Mouse (Mus musculus) embryonic facial prominence, embryonic 14.5 days (tissue): ENCODE data around the gene Gm10722. TPM values are rescaled to one million over a fixed set of nuclear protein-coding genes. Genes with fewer than 3 reads are reported as not detected.
"Not testable (repeated sequence)": the region's sequence is repeated elsewhere in the genome, so short reads cannot be mapped to it uniquely, and the experiment has no call there.

Experiments
- ATAC-seq: fragments of 200-750 bp; cut with Nextera tagmentation; 2 replicates; pipeline ENCODE4 v1.8.0; 2017; ENCODE audit warnings: low read depth, moderate number of reproducible peaks, moderate TSS enrichment
- DNase-seq: peaks from one replicate; pipeline ENCODE4 v3.0.0-alpha.2; 2015; ENCODE audit warnings: low spot score
- H3K27ac ChIP-seq: fragments of 300-500 bp; sonication (generic); replicated peaks from 2 replicates; pipeline ENCODE4 v1.5.1; 2014; ENCODE audit warnings: low read depth, mild to moderate bottlenecking, low read length, moderate library complexity
- H3K27me3 ChIP-seq: fragments of 300-500 bp; sonication (generic); replicated peaks from 2 replicates; pipeline ENCODE4 v1.6.1; 2014; ENCODE audit warnings: low read length; ENCODE audit not compliant: control insufficient read depth, insufficient read depth
- H3K36me3 ChIP-seq: fragments of 300-500 bp; sonication (generic); 2 replicates; pipeline ENCODE4 v1.6.1; 2014; ENCODE audit warnings: low read length, mixed read lengths; ENCODE audit not compliant: control insufficient read depth, insufficient read depth
- H3K4me1 ChIP-seq: fragments of 300-500 bp; sonication (generic); 2 replicates; pipeline ENCODE4 v1.6.1; 2014; ENCODE audit warnings: antibody characterized with exemption, low read length; ENCODE audit not compliant: control insufficient read depth, insufficient read depth
- H3K4me2 ChIP-seq: fragments of 300-500 bp; sonication (generic); 2 replicates; pipeline ENCODE4 v1.6.1; 2014; ENCODE audit warnings: low read depth, mild to moderate bottlenecking, low read length, moderate library complexity, mixed read lengths
- H3K4me3 ChIP-seq: fragments of 300-500 bp; sonication (generic); 2 replicates; pipeline ENCODE4 v1.5.1; 2014; ENCODE audit warnings: low read depth, mild to moderate bottlenecking, low read length
- H3K9ac ChIP-seq: fragments of 300-500 bp; sonication (generic); 2 replicates; pipeline ENCODE4 v1.6.1; 2014; ENCODE audit warnings: low read depth, mild to moderate bottlenecking, low read length, moderate library complexity, mixed read lengths
- H3K9me3 ChIP-seq: fragments of 300-500 bp; sonication (generic); 2 replicates; pipeline ENCODE4 v1.6.1; 2016; ENCODE audit warnings: low read length; ENCODE audit not compliant: control insufficient read depth
- WGBS: fragments of 180-500 bp; shearing (Covaris S2); extraction: QIAGEN DNeasy Blood & Tissue Kit; methylation state at CpG from one replicate; pipeline ENCODE4 v1.1.7; 2014; 5-methylcytosine and 5-hydroxymethylcytosine counted together
- polyA plus RNA-seq: library from polyadenylated mRNA; unstranded; fragments of >200 nt; fragmentation: Nextera tagmentation; extraction: Ambion mirVana; gene quantifications from 2 replicates; pipeline ENCODE4 v1.2.1, GENCODE M21; 2014

Gene Gm10722
- polyA plus RNA-seq, result not detected in 2 replicates

DNA sequence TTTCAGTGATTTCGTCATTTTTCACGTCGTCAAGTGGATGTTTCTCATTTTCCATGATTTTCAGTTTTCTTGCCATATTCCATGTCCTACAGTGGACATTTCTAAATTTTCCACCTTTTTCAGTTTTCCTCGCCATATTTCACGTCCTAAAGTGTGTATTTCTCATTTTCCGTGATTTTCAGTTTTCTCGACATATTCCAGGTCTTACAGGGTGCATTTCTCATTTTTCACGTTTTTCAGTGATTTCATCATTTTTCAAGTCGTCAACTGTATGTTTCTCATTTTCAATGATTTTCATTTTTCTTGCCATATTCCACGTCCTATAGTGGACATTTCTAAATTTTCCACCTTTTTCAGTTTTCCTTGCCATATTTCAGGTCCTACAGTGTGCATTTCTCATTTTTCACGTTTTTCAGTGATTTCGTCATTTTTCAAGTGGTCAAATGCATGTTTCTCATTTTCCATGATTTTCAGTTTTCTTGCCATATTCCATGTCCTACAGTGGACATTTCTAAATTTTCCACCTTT is at the start of gene Gm10722:
Gm10722 (plus strand) TSS at position 478 of the 528 bp plus-strand sequence.
- H3K4me2 ChIP-seq, H3K9ac ChIP-seq, H3K4me3 ChIP-seq, H3K27ac ChIP-seq, H3K9me3 ChIP-seq, H3K36me3 ChIP-seq, H3K4me1 ChIP-seq, ATAC-seq, H3K27me3 ChIP-seq: not testable (repeated sequence)
- DNase-seq, result peak; percentile 25
- WGBS, result 68% methylated on average over 12 of the region's 12 CpGs

DNA sequence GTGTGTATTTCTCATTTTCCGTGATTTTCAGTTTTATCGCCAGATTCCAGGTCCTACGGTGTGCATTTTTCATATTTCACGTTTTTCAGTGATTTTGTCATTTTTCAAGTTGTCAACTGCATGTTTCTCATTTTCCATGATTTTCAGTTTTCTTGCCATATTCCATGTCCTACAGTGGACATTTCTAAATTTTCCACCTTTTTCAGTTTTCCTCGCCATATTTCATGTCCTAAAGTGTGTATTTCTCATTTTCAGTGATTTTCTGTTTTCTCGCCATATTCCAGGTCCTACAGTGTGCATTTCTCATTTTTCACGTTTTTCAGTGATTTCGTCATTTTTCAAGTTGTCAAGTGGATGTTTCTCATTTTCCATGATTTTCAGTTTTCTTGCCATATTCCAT is 284 bp downstream of the Gm10722 start:
- H3K4me2 ChIP-seq, ATAC-seq, H3K27me3 ChIP-seq, H3K27ac ChIP-seq, DNase-seq, H3K4me3 ChIP-seq, H3K36me3 ChIP-seq, H3K4me1 ChIP-seq, H3K9me3 ChIP-seq, H3K9ac ChIP-seq: not testable (repeated sequence)
- 63% methylated on average over 8 of the region's 8 CpGs for WGBS

GRCm38 (mm10) chr9:3001948-3002659 is 1.4 kb downstream of the Gm10722 start:
- ATAC-seq (peak; percentile 85), DNase-seq (peak; percentile 6)
- H3K36me3 ChIP-seq, H3K4me3 ChIP-seq, H3K9ac ChIP-seq, H3K27ac ChIP-seq, H3K4me1 ChIP-seq, H3K9me3 ChIP-seq, H3K4me2 ChIP-seq, H3K27me3 ChIP-seq: not testable (repeated sequence)
- WGBS, result 53% methylated on average over 8 of the region's 11 CpGs

- not testable (repeated sequence) for H3K36me3 ChIP-seq, H3K9ac ChIP-seq, H3K27ac ChIP-seq, H3K27me3 ChIP-seq, DNase-seq, H3K4me1 ChIP-seq, H3K4me3 ChIP-seq, H3K4me2 ChIP-seq, ATAC-seq, H3K9me3 ChIP-seq
- 74% methylated on average over 6 of the region's 14 CpGs for WGBS
Measured at GRCm38 (mm10) chr9:3002794-3003396, 2.2 kb downstream of the Gm10722 start, which contains the start of gene Gm11168. Gm11168 (plus strand) TSS chr9:3003346.

- 75% methylated on average over 1 of the region's 5 CpGs for WGBS
- not testable (repeated sequence) for ATAC-seq
Measured at GRCm38 (mm10) chr9:3006179-3006578, 5.5 kb downstream of the Gm10722 start.

DNA sequence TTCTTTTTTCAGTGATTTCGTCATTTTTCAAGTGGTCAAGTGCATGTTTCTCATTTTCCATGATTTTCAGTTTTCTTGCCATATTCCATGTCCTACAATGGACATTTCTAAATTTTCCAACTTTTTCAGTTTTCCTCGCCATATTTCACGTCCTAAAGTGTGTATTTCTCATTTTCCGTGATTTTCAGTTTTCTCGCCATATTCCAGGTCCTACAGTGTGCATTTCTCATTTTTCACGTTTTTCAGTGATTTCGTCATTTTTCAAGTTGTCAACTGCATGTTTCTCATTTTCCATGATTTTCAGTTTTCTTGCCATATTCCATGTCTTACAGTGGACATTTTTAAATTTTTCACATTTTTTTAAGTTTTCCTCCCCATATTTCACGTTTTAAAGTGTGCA is 5.9 kb downstream of the Gm10722 start:
- not testable (repeated sequence) for H3K36me3 ChIP-seq, H3K9me3 ChIP-seq, H3K4me3 ChIP-seq, H3K4me2 ChIP-seq, DNase-seq, H3K27me3 ChIP-seq, H3K27ac ChIP-seq, H3K9ac ChIP-seq, H3K4me1 ChIP-seq
- peak; percentile 70; the same call in 1 of the 2 replicates for ATAC-seq
- WGBS, result 74% methylated on average over 7 of the region's 8 CpGs

More at GRCm38 (mm10) chr9:3006179-3006578, 5.5 kb downstream of the Gm10722 start:
- not testable (repeated sequence) for H3K27me3 ChIP-seq, H3K4me1 ChIP-seq, H3K36me3 ChIP-seq, DNase-seq, H3K4me2 ChIP-seq, H3K4me3 ChIP-seq, H3K9me3 ChIP-seq, H3K9ac ChIP-seq, H3K27ac ChIP-seq

GRCm38 (mm10) chr9:3007272-3007671 is 6.5 kb downstream of the Gm10722 start:
- H3K9ac ChIP-seq, H3K4me1 ChIP-seq, H3K9me3 ChIP-seq, H3K36me3 ChIP-seq, H3K4me2 ChIP-seq, H3K4me3 ChIP-seq, H3K27me3 ChIP-seq, H3K27ac ChIP-seq, DNase-seq: not testable (repeated sequence)
- WGBS, result 73% methylated on average over 6 of the region's 9 CpGs
- peak; percentile 35; the same call in 1 of the 2 replicates for ATAC-seq

- not testable (repeated sequence) for H3K9me3 ChIP-seq, H3K9ac ChIP-seq, H3K4me3 ChIP-seq, DNase-seq, H3K36me3 ChIP-seq, H3K4me1 ChIP-seq, H3K4me2 ChIP-seq, H3K27ac ChIP-seq, H3K27me3 ChIP-seq
- peak; percentile 50; the same call in 1 of the 2 replicates for ATAC-seq
- WGBS, result no CpG with 5 or more reads among the region's 5 CpGs
Measured at GRCm38 (mm10) chr9:3009331-3009730, 8.6 kb downstream of the Gm10722 start.
